Mouse (Mus musculus) ES-E14 (cell line): Measurements from ENCODE around the gene Eya4. TPM values are rescaled to one million over a fixed set of nuclear protein-coding genes. Genes with fewer than 3 reads are reported as not detected.

ENCODE experiments used
- DNase-seq: peaks from one replicate; pipeline ENCODE4 v3.0.0-alpha.2; 2013; ENCODE audit warnings: low read depth, low spot score
- H3K27ac ChIP-seq: 2 replicates; pipeline ENCODE4 v1.5.1; 2012; ENCODE audit warnings: low read depth, mild to moderate bottlenecking, low read length, moderate library complexity, mixed read lengths; ENCODE audit not compliant: poor library complexity, insufficient read depth, severe bottlenecking
- H3K36me3 ChIP-seq: 2 replicates; pipeline ENCODE4 v1.6.1; 2012; ENCODE audit warnings: mild to moderate bottlenecking, low read length, moderate library complexity, mixed read lengths; ENCODE audit not compliant: control insufficient read depth, poor library complexity, insufficient read depth, severe bottlenecking
- H3K4me1 ChIP-seq, 2 experiments: fragments of 150-350 bp in 1 of 2; sonication (generic) in 1 of 2; 2 replicates each; pipeline ENCODE4 v1.6.1; 2012; ENCODE audit warnings: low read length in 2 of 2, mild to moderate bottlenecking in 1 of 2, mixed read lengths in 1 of 2; ENCODE audit not compliant: control insufficient read depth in 2 of 2, insufficient read depth in 2 of 2, poor library complexity in 1 of 2
- H3K4me3 ChIP-seq, 2 experiments: fragments of 150-350 bp in 1 of 2; sonication (generic) in 1 of 2; 2 replicates each; pipeline ENCODE4 v1.5.1; 2012; ENCODE audit warnings: low read length in 2 of 2, low read depth in 1 of 2, mild to moderate bottlenecking in 1 of 2, mixed read lengths in 1 of 2; ENCODE audit not compliant: insufficient read depth in 1 of 2, poor library complexity in 1 of 2, severe bottlenecking in 1 of 2
- H3K9ac ChIP-seq: 2 replicates; pipeline ENCODE4 v1.6.1; 2012; ENCODE audit warnings: low read depth, mild to moderate bottlenecking, low read length, mixed read lengths; ENCODE audit not compliant: poor library complexity, insufficient read depth, severe bottlenecking
- H3K9me3 ChIP-seq: fragments of 150-350 bp; sonication (generic); 2 replicates; pipeline ENCODE4 v1.6.1; 2012; ENCODE audit warnings: low read depth, mild to moderate bottlenecking, low read length; ENCODE audit not compliant: control insufficient read depth, insufficient read depth
- CHD2 ChIP-seq: IDR thresholded peaks from 2 replicates; pipeline ENCODE4 v1.6.1; 2014; ENCODE audit warnings: mild to moderate bottlenecking, low read depth, low read length, inconsistent platforms
- HCFC1 ChIP-seq: IDR thresholded peaks from 2 replicates; pipeline ENCODE4 v1.6.1; 2012; ENCODE audit warnings: low read length, inconsistent platforms, borderline replicate concordance; ENCODE audit not compliant: insufficient read depth
- MAFK ChIP-seq: IDR thresholded peaks from 2 replicates; pipeline ENCODE4 v1.6.1; 2014; ENCODE audit warnings: mild to moderate bottlenecking, low read depth, low read length, inconsistent platforms; ENCODE audit not compliant: insufficient read depth
- ZC3H11A ChIP-seq: IDR thresholded peaks from 2 replicates; pipeline ENCODE4 v1.6.1; 2012; ENCODE audit warnings: low read depth, mild to moderate bottlenecking, inconsistent platforms, low read length, borderline replicate concordance
- ZNF384 ChIP-seq: IDR thresholded peaks from 2 replicates; pipeline ENCODE4 v1.6.1; 2012; ENCODE audit warnings: low read depth, low read length, inconsistent platforms
- in situ Hi-C, 2 experiments: fragments of 600-800 bp; cut with MboI; formaldehyde crosslinking; loops; one replicate each; pipeline ENCODE4 v1.15.1; 2025; ENCODE audit warnings: low sequenced_read_pairs in 2 of 2, inconsistent platforms in 1 of 2; ENCODE audit not compliant: unreplicated experiment in 2 of 2
- total RNA-seq: library from RNA; depleted of rRNA; stranded (reverse); fragments of 300-350 nt; gene quantifications from 2 replicates; pipeline ENCODE4 v1.2.3, GENCODE M21; 2012

The Eya4 gene
- total RNA-seq, 1 experiment = 1.5 TPM

DNA sequence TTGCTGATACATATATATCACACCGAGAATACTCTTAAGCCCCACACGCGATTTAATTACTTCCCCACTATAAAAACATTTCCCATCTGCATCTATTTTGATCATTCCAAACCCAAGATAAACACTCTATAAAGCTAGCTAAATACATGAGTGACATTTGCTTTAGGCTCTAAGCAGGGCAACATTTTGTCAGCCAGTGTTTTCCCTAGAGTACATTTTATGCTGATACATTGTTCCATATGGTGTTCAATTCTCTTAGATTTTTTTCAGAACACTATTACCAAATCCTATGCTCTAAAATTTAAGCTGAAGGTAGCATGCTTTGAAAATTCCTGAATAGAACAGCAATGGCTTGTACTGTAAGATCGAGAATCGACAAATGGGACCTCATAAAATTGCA lies 127.2 kb downstream of the Eya4 start:
- TF ChIP-seq MAFK = no peak
- TF ChIP-seq ZNF384 = no peak
- no peak for TF ChIP-seq HCFC1
- TF ChIP-seq CHD2 = no peak
- no peak for TF ChIP-seq ZC3H11A
- Histone ChIP-seq H3K9ac (no peak overlapping the region), H3K9me3 (no peaks in the 10 kb centered on the region), H3K4me1 (no peaks in the 10 kb centered on the region), H3K27ac (no peak overlapping the region), H3K4me3 (no peak overlapping the region), H3K36me3 (no peaks in the 10 kb centered on the region)
- in situ Hi-C loops = no loop called here
- DNase-seq = no peak

DNA sequence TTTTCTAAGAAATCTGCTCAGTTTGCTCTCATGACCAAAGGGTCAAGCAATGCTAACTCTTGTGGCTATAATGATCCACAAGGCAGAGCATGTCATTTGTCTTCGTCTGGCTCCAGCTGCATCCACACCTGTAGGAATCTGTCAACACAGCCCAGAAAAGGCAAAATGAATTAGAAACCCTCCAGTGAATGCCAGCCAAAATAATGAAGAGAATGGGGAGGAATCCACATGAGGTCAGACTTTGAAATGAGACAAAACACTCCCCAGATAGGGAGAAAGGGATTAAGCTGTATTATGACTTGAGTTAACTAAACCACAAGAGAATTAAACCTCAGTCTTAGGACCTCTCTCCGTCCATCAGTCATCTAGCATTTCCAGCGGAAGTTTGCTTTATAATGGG lies 130.2 kb downstream of the Eya4 start:
- Histone ChIP-seq H3K9ac (no peak overlapping the region), H3K9me3 (no peaks in the 10 kb centered on the region), H3K4me3 (no peak overlapping the region), H3K27ac (no peak overlapping the region), H3K36me3 (no peaks in the 10 kb centered on the region), H3K4me1 (no peaks in the 10 kb centered on the region)
- DNase-seq = no peak
- TF ChIP-seq CHD2 = no peak
- in situ Hi-C loops = no loop called here

DNA sequence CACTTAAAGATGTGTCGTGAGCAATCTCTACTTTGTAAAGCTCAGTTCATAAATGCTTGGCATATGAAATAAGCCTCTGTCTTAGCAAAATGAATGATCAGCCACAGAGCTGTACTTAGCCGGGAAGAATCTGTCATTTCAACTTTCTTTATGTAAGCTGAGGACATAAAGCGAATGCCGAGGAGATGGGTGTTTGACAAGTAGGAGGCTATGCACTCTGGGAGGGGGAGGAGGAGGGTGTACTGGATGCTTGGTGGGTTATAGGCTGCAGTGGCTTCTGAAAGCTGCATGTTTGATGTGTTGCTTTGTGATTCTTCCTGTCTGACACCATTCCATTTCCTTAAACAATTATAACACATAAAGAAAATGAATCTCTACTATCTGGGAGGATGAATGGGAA lies 133.8 kb downstream of the Eya4 start:
- no peak overlapping the region for H3K9ac ChIP-seq

DNA sequence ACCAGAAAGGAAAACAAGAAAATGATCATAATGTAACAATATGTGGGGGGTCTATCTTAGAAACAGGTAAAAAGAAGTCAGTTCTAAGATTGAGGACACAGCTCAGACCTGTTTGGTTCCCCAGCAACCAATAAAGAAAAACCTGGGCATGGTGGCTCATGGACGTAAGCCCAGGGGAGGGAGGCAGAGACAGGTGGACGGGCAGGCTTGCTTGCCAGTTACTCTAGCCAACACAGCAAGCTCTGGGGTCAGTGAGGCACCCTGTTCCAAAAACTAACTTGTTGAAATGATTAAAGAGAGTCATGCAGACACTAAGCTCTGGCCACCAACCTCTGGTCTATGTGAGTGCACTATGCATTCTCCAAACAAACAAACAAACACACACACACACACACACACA lies 139.2 kb downstream of the Eya4 start:
- H3K4me3 ChIP-seq = no peak overlapping the region
- H3K9ac ChIP-seq = no peak overlapping the region
- H3K27ac ChIP-seq = no peak overlapping the region
- in situ Hi-C loops = no loop called here
- no peaks in the 10 kb centered on the region for H3K4me1 ChIP-seq
- TF ChIP-seq HCFC1 (no peak), CHD2 (no peak), ZNF384 (no peak), ZC3H11A (no peak), MAFK (no peak)
- no peak for DNase-seq
- no peaks in the 10 kb centered on the region for H3K9me3 ChIP-seq
- H3K36me3 ChIP-seq = no peaks in the 10 kb centered on the region

More for the DNA sequence above, 133.8 kb downstream of the Eya4 start:
- no peak overlapping the region for H3K27ac ChIP-seq
- DNase-seq = no peak
- no peaks in the 10 kb centered on the region for H3K9me3 ChIP-seq
- H3K4me3 ChIP-seq = no peak overlapping the region
- no peaks in the 10 kb centered on the region for H3K4me1 ChIP-seq
- no peak for TF ChIP-seq ZNF384
- TF ChIP-seq CHD2 = no peak
- no peak for TF ChIP-seq ZC3H11A
- no peak for TF ChIP-seq MAFK
- TF ChIP-seq HCFC1 = no peak
- no peaks in the 10 kb centered on the region for H3K36me3 ChIP-seq
- in situ Hi-C loops = no loop called here

DNA sequence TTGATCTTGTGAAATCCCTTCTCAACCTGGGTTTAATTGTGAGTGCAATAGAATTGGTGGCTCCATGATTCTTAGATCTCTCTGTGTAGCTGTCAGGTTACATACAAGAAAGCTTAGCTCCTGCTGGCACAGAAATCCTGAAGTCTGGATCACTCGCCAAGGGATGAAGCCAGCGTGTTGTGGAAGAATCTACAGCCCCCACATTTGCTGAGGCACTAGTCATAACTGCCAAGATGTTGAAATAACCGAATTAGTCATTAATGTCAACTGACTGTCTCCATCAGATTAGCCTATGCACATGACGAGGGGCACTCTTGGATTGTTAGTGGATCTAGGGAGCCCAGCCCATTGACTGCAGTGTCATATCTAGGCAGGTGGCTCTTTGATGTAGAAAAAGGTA lies 146.7 kb downstream of the Eya4 start:
- Histone ChIP-seq H3K9ac (no peak overlapping the region), H3K27ac (no peak overlapping the region), H3K4me3 (no peak overlapping the region), H3K36me3 (no peaks in the 10 kb centered on the region), H3K9me3 (no peaks in the 10 kb centered on the region), H3K4me1 (no peaks in the 10 kb centered on the region)
- DNase-seq = no peak
- in situ Hi-C loops = no loop called here
- TF ChIP-seq ZC3H11A (no peak), ZNF384 (no peak), HCFC1 (no peak), MAFK (no peak), CHD2 (no peak)
